Mouse (Mus musculus): ENCODE measurements at regions not wholly inside any gene's neighbourhood (a gene's known extent, or its start where the extent isn't known, plus 50 kb on each side); places are given as distances from the start of the nearest gene placed in this dataset.
A peak's percentile ranks its signal among the peaks of the same experiment; 100 is the strongest.

DNA sequence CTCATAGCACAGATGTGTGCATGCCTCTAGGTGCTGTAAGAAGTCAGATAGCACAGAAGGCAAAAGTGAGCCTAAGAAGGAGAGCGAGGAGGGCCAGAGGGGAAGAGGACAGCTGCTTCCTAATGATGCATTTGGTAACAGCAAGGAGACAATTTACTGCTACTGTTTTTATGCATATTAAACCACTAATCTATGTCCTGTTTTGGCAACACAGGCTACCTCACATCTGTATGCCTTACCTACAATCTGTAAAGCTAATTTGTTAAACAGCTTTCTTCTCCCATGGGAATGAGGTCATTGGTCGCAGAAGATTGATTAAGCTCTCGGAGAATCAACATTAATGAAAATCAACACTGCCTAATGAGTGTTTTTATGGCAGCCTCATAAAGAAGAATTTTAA is 191.1 kb upstream of the Snx19 start:
- Histone ChIP-seq H3K27me3 (ENCODE audit: insufficient read depth, low read length) (no peaks in the 10 kb centered on the region), H3K9ac (replicated peaks; ENCODE audit: low read length, poor library complexity, severe bottlenecking) (no peak overlapping the region), H3K27ac (ENCODE audit: low read depth, low read length) (no peak overlapping the region), H3K9me3 (ENCODE audit: low read length) (no peaks in the 10 kb centered on the region), H3K4me1 (ENCODE audit: insufficient read depth, low read length) (peaks cover 2% of the 10 kb centered on the region; the same call in 1 of the 2 replicates), H3K4me3 (ENCODE audit: low read depth, low read length) (no peak overlapping the region), H3K4me2 (ENCODE audit: low read depth, low read length, poor library complexity, severe bottlenecking) (no peak overlapping the region), H3K36me3 (ENCODE audit: insufficient read depth, low read length) (no peaks in the 10 kb centered on the region)
- 75% methylated on average over 3 of the region's 3 CpGs for WGBS
- DNase-seq (ENCODE audit: low spot score) (peak; percentile 33), ATAC-seq (ENCODE audit: low FRiP score) (no peak)
- no peak for TF ChIP-seq CTCF (IDR thresholded peaks at IDR 0.05)

DNA sequence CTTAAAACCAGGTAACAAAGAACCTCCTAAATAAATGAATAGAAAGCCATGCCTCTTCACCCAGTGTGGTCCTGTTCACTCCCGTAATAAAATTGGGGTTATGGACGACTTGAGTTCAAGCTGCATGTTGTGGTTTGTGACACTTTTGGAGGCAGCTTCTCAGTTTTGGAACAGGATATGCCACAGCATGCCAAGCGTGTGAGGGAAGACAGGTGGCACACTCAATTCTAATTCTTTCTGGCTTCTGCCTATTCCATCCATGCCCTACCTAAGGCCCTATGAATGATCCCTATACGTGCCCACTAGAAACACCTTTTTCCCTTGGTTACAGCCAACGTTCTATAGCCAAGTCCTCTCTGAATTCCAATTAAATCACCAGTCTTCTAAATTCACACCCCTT is 184.8 kb upstream of the Snx19 start:
- Histone ChIP-seq H3K4me1 (ENCODE audit: insufficient read depth, low read length) (no peaks in the 10 kb centered on the region), H3K36me3 (ENCODE audit: insufficient read depth, low read length) (no peaks in the 10 kb centered on the region), H3K4me3 (ENCODE audit: low read depth, low read length) (no peak overlapping the region), H3K9ac (replicated peaks; ENCODE audit: low read length, poor library complexity, severe bottlenecking) (no peak overlapping the region), H3K9me3 (ENCODE audit: low read length) (no peaks in the 10 kb centered on the region), H3K27ac (ENCODE audit: low read depth, low read length) (no peak overlapping the region), H3K27me3 (ENCODE audit: insufficient read depth, low read length) (no peaks in the 10 kb centered on the region), H3K4me2 (ENCODE audit: low read depth, low read length, poor library complexity, severe bottlenecking) (no peak overlapping the region)
- TF ChIP-seq CTCF (IDR thresholded peaks at IDR 0.05): no peak
- 89% methylated on average over 5 of the region's 5 CpGs for WGBS
- DNase-seq (ENCODE audit: low spot score): no peak
- ATAC-seq (ENCODE audit: low FRiP score): no peak

DNA sequence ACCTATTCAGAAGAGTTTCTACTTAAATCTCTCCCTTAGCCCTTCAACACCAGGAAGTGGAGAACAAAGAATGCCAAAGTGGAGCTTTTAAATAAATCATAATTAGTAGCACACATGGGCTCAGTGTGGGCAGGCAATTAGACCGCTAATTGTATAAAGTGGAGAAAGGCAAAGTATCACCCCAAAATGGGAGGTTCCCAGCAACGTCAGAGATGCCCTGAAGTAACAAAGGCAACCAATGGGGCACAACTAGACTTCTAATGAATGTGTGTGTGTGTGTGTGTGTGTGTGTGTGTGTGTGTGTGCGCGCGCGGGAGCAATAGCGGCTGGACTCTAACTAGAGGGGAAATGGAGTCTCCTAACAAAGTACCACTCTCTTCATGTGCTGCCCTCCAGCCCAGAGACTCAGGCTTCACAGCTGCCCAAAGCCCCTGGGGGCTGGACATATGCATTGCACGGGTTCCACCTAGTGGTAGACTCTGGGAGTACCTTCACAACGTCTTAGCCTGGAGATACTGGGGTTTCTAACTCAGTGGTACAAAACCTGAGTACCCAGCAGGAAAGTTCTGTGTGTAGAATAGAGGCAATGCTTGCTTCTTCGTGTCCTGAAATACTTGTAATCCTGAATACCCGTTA is 162.3 kb upstream of the Snx19 start:
- peak; percentile 95 for TF ChIP-seq CTCF (IDR thresholded peaks at IDR 0.05)
- Histone ChIP-seq H3K27me3 (ENCODE audit: insufficient read depth, low read length) (no peaks in the 10 kb centered on the region), H3K36me3 (ENCODE audit: insufficient read depth, low read length) (no peaks in the 10 kb centered on the region), H3K27ac (ENCODE audit: low read depth, low read length) (no peak overlapping the region), H3K4me3 (ENCODE audit: low read depth, low read length) (no peak overlapping the region), H3K4me1 (ENCODE audit: insufficient read depth, low read length) (no peaks in the 10 kb centered on the region), H3K9ac (replicated peaks; ENCODE audit: low read length, poor library complexity, severe bottlenecking) (no peak overlapping the region), H3K4me2 (ENCODE audit: low read depth, low read length, poor library complexity, severe bottlenecking) (no peak overlapping the region), H3K9me3 (ENCODE audit: low read length) (no peaks in the 10 kb centered on the region)
- 16% methylated on average over 11 of the region's 11 CpGs for WGBS
- peak; percentile 96 for DNase-seq (ENCODE audit: low spot score)
- peak; percentile 73; the same call in 1 of the 2 replicates for ATAC-seq (ENCODE audit: low FRiP score)

DNA sequence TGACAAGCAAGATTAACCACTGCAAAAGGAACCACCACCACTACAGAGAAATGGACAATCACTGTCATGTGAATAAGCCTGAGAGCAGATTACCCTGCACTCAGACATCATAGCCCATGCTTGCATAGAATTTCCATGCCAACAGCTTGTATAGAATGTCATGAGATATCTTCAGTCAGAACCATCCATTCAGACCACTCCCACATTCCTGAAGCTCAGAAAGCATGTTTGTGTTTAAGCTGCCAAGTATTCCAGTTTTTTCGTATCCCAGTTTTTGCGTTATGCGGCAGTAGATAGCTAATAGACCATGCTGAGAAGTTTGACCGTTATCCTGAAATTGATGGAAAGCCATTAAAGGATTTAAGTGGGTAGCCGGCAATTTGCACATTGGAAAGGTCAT is 155.8 kb upstream of the Snx19 start:
- ATAC-seq (ENCODE audit: low FRiP score): no peak
- WGBS: 76% methylated on average over 5 of the region's 5 CpGs
- DNase-seq (ENCODE audit: low spot score): no peak

GRCm38 (mm10) chr9:30273836-30274235 is 153.1 kb upstream of the Snx19 start:
- Histone ChIP-seq H3K4me3 (ENCODE audit: low read depth, low read length) (no peak overlapping the region), H3K9me3 (ENCODE audit: low read length) (no peaks in the 10 kb centered on the region), H3K27me3 (ENCODE audit: insufficient read depth, low read length) (no peaks in the 10 kb centered on the region), H3K4me2 (ENCODE audit: low read depth, low read length, poor library complexity, severe bottlenecking) (no peak overlapping the region), H3K36me3 (ENCODE audit: insufficient read depth, low read length) (no peaks in the 10 kb centered on the region), H3K4me1 (ENCODE audit: insufficient read depth, low read length) (no peaks in the 10 kb centered on the region), H3K9ac (replicated peaks; ENCODE audit: low read length, poor library complexity, severe bottlenecking) (no peak overlapping the region), H3K27ac (ENCODE audit: low read depth, low read length) (no peak overlapping the region)
- no peak for TF ChIP-seq CTCF (IDR thresholded peaks at IDR 0.05)
- DNase-seq (ENCODE audit: low spot score) (peak; percentile 14), ATAC-seq (ENCODE audit: low FRiP score) (no peak)
- 51% methylated on average over 4 of the region's 4 CpGs for WGBS

More for the DNA sequence above, 155.8 kb upstream of the Snx19 start:
- H3K36me3 ChIP-seq (ENCODE audit: insufficient read depth, low read length): no peaks in the 10 kb centered on the region
- no peak for TF ChIP-seq CTCF (IDR thresholded peaks at IDR 0.05)
- no peaks in the 10 kb centered on the region for H3K27me3 ChIP-seq (ENCODE audit: insufficient read depth, low read length)
- no peak overlapping the region for H3K4me2 ChIP-seq (ENCODE audit: low read depth, low read length, poor library complexity, severe bottlenecking)
- H3K27ac ChIP-seq (ENCODE audit: low read depth, low read length): no peak overlapping the region
- no peaks in the 10 kb centered on the region for H3K4me1 ChIP-seq (ENCODE audit: insufficient read depth, low read length)
- no peak overlapping the region for H3K9ac ChIP-seq (replicated peaks; ENCODE audit: low read length, poor library complexity, severe bottlenecking)
- no peaks in the 10 kb centered on the region for H3K9me3 ChIP-seq (ENCODE audit: low read length)
- no peak overlapping the region for H3K4me3 ChIP-seq (ENCODE audit: low read depth, low read length)

- DNase-seq (ENCODE audit: low spot score): no peak
- Histone ChIP-seq H3K9me3 (ENCODE audit: low read length) (no peaks in the 10 kb centered on the region), H3K4me3 (ENCODE audit: low read depth, low read length) (no peak overlapping the region), H3K27me3 (ENCODE audit: insufficient read depth, low read length) (no peaks in the 10 kb centered on the region), H3K36me3 (ENCODE audit: insufficient read depth, low read length) (no peaks in the 10 kb centered on the region), H3K4me2 (ENCODE audit: low read depth, low read length, poor library complexity, severe bottlenecking) (no peak overlapping the region), H3K27ac (ENCODE audit: low read depth, low read length) (no peak overlapping the region), H3K9ac (replicated peaks; ENCODE audit: low read length, poor library complexity, severe bottlenecking) (no peak overlapping the region), H3K4me1 (ENCODE audit: insufficient read depth, low read length) (no peaks in the 10 kb centered on the region)
- ATAC-seq (ENCODE audit: low FRiP score): no peak
- TF ChIP-seq CTCF (IDR thresholded peaks at IDR 0.05): no peak
- 33% methylated on average over 1 of the region's 1 CpGs for WGBS
Observed at GRCm38 (mm10) chr9:30278231-30278630, 148.7 kb upstream of the Snx19 start.

Data from midbrain, postnatal 0 days (tissue).